Mouse (Mus musculus) R1 (cell line): ENCODE results near the gene H3f3a.
A peak's percentile ranks its signal among the peaks of the same experiment; 100 is the strongest.

Experiments
- DNase-seq: peaks from one replicate; pipeline ENCODE4 v3.0.0-alpha.2; 2018; ENCODE audit warnings: low read depth, low spot score

H3f3a gene

DNA sequence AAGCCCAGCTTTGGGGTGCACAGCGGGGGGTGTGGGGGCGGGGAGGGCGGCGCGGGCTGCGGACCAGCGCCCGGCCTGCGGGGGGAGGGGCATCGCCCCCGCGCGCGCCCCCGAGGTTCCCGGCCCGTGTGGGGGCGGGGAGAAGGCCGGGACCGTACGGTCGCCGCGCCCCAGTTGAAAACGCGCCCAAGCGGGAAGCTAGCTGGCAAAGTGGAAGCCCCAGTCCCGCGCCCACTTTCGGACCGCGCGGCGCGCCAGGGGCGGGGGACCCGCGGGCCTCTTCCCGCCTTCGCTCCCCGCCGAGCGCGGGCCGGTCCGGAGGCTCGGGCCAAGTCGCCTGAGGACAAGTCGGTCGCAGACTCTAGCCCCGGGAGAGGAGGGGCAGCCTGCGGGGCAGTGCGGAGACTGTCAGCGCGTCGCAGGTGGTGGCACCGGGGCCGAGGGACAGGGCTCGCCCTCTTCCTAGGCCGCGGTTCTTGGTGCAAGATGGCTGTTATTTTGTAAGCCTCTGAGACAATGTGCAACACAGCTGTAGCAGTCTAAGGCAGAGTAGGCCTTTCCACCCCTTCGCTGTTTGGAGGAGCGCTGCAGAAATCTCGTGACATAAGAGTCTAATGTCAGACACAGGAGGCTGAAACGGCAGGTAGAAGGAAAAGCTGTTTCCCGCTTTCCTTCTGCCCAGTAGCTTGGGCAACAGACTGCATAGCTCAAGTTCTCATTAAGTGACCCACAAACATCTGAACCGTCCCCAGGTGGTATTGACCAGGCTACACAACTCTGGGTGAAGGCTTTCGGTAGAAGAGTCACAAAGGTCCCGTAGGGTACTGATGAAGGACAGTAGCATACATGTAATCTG lies at the start of gene H3f3a:
Gene H3f3a, minus strand, starts transcription at position 59 of the 856 bp plus-strand sequence.
- peak; percentile 80 for DNase-seq

GRCm38 (mm10) chr1:180860030-180860429 lies 46.3 kb upstream of the H3f3a start:
- DNase-seq: no peak

- DNase-seq: no peak
Observed at GRCm38 (mm10) chr1:180858763-180859162, 45.0 kb upstream of the H3f3a start.

GRCm38 (mm10) chr1:180850316-180851270 lies 36.9 kb upstream of the H3f3a start, which contains the start of gene Sde2:
Sde2 (plus strand) TSS chr1:180851127.
- peak; percentile 100 for DNase-seq

DNA sequence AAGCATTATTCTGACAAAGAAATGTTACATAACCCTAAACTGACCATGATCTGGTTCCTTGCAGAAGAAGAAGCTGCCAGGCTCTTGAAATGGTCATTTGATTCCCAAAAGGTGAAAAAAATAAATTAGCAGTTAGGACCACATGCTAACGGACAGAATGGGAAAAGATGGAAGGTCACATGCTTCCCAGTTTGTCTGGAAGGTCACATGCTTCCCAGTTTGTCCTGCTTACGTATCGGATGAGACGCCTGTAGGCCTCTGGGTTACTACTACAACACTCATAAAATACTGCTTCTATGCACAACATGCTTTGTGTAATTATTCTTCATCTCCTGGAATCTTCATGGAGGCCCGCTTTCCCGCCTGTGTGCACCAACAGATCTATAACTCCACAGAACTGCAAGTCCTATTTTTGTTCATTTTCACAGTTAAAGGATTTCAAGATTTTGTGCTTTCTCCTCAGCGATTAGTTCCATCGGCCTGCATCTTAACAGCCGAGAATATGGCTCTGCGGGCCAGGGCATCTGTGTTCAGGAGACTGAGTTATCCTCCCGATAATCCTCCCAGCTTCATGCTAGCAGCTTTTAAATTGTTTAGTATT lies 36.1 kb upstream of the H3f3a start:
- DNase-seq: peak; percentile 40

DNA sequence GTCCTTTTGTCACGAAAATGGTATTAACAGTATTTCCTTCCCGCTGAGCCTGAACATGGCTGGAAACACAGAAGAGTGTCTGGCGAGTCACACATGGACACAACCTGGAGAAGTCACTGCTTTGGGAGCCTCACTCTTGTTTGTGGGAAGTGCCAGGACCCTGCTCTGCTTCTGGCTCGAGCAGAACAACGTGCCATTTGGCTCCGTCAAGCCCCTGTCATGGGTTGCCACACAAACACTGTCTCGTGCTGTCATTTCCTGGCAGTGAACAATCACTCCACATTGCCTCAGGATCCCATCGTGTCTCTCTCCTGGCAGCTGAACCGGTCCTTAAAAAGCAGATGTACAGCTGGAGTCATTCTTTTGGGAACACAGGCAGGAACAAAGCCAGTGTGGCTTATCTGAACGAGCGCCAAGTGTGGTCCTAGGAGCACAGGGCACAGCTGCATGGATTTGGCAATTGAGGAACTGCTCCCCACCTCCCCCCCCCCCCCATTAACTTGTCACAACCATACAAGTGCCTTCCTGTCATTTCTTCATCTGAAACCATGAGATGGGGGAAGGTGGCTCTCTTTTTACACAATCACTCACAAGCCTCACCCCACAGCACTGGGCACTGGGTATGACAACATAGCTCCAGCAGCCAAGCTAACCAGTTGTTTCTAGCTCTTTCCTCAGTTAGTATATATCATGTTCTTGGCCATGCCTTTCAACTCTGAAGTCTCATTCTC lies 34.9 kb upstream of the H3f3a start:
- DNase-seq: peak; percentile 29

- DNase-seq: peak; percentile 88
Observed at GRCm38 (mm10) chr1:180848114-180848510, 34.4 kb upstream of the H3f3a start.

DNA sequence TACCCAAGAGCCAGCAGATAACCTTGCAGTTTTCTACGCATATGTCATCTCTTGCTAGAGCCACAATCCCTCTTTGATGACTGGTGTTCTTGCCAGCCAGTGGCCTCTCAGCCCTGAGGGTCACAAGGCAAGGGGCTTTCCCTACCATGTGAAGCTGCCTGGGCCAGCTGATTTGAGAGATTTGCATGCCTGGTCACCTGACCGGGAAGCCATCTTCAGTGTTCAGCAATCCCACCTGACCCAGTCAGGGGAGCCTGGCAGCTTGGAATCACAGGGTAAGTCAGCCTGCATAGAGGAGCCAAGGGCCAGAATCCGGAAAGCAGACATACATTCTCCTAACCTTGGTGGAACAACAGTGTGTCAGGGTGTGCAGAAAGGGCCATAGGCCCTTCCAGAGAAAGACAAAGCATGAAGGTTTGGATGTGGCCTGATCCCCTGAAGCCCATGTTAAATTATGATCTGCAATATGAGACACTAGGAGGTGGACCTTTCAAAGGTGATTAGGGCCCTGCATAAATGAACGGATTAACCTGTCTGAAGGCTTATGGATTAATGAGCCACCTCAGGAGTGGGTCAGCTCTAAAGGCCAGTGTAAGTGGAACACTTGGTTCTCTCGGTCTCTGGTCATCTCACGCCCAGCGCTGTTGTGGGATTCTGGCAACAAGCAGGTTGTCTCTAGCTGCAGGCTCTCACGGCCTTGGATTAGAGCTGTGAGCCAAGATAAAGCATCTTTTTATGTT lies 28.0 kb upstream of the H3f3a start:
- no peak for DNase-seq

DNA sequence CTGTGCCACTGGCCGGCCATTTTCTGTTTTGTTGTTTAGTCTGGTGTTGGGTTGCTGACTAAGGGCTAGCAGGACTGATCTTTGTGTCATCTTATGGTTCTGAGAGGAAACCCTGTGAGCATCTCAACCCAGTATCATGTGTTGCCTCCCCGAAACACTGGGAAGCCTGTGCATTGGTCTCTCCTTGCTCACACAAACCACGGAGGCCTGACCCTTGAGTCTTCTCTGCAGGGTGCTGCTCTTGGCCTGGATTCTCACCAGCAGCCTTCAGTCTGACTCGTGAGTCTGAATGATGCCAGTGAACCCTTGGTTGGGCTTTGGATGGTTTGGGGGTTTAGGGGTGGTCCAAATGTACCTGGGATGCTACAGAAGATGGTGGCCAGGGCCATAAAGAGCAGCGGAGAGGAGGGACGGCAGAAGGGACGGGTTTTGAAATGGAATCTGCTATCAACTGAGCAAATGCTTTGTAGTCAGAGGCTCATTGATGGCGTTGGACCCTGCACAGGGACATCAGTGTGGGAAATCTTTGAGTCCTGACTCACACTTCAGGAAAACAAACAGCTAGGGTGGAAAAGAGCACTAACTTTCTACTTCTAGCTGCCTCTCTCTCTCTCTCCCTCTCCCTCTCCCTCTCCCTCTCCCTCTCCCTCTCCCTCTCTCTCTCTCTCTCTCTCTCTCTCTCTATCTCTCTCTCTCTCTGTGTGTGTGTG lies 25.6 kb upstream of the H3f3a start:
- no peak for DNase-seq

DNA sequence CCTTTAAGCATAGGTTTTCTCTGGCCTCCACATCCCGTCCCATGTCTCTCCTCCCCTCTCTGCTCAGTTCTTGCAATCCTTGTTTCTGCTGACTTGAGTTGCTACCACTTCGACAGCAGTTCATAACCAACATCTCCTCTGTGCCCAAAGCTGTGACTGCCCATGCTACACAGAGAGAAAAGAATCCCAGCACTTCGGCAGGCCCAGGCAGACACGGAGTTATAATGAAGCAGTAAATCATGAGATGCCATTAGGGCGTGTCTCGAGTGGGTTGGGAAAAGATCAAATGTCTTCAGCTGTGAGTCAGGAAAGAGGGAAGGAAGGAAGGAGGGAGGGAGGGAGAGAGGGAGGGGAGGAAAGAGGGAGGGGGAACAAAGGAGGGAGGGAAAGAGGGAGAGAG lies 24.3 kb upstream of the H3f3a start:
- no peak for DNase-seq

- DNase-seq: no peak
Observed at GRCm38 (mm10) chr1:180837186-180837585, 23.4 kb upstream of the H3f3a start.

GRCm38 (mm10) chr1:180836467-180836866 lies 22.7 kb upstream of the H3f3a start:
- DNase-seq: peak; percentile 55

GRCm38 (mm10) chr1:180835273-180836015 lies 21.7 kb upstream of the H3f3a start:
- no peak for DNase-seq

DNA sequence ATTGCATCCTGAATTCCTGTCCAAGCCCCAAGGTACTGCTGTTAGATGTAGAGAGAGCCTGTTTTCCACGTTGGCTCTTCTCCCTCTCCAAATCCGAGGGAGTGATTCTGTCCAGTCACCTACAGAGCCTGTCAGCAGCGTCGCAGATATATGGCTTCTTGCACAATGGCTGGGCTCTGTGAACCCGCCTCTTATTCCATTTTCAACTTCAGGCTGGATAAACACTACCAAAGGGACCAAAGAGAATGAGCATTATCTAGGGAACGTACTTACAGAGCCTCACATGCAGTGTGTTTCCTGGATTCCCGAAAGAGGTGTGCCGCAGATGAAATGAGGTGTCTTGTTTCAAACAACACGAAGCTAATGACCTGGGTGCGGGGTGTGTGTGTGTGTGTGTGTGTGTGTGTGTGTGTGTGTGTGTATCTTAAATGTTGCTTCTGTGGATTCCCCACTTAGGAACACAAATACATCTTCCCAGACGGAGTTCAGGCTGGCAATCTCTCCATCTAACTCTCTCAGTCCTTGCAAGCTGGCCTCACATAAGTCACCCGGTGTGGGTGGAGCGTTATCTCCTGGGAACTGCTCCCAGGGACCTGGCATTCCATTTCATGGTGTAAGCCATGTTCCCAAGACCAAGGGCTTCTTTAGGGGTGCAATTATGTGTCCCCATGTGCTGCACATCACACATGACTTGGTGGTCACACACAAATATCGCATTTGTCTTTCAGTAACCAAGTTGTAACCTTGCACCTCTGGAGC lies 17.0 kb upstream of the H3f3a start:
- peak; percentile 37 for DNase-seq

DNA sequence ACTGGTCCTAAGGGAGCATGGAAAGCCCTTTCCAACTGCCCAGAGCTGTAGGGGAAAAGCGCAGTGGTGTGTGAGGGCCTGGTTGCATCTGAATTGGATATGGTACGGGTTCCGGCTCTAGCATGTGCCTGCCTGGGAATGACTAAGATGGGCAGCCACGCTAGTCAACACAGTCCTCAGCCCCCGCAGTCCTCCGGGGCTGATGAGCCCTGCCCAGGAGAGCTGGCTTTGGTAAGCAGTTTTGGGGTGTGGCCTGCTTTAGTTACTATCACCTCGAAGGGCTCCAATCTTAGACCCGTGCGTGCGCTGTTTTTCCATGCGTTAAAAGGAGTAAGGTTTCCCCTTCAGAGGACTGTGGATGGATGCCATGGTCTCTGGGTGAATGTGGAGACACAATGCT lies 16.4 kb upstream of the H3f3a start:
- peak; percentile 30 for DNase-seq

DNA sequence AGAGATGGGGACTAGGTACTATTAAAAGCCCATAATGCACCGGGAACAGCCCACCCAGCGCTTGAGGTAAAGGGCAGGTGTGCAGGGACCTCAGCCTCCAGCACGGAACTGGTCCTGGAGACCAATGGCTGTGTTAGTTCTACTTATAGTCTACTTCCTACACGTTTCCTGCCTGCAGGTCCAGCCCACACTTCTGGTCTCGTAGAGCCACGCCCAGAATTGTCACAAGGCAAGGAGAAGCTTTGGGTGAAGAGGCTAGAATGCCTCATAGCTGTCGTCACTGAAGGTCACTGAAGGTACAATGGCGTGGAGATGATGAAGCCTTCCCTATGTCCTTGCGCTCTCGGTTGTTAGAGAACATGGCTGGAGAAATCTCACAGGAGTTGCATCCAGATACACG lies 16.0 kb upstream of the H3f3a start:
- DNase-seq: peak; percentile 80

DNA sequence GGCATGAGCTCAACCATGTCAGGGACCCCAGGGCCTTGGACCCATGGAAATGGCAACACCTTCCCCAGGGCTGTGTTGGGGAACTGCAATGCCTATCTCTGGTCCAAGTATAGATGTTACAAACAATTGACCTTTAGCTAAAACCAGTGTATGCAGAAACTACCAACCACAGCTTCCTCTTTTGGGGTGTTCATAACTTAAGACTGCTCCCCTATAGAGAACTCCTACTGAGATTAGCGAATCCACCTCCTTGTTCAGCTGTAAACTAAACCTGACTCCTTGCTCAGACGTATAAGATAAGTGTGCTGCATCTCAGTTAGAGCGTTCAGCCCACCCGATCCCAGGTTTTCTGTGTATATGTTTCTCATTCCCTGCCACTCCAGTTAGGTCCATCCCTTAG lies 12.9 kb upstream of the H3f3a start:
- DNase-seq: no peak

GRCm38 (mm10) chr1:180824721-180825120 lies 11.0 kb upstream of the H3f3a start:
- no peak for DNase-seq
